Mouse (Mus musculus) C2C12 (cell line): ENCODE data around the gene Abo. TPM values are rescaled to one million over a fixed set of nuclear protein-coding genes. Genes with fewer than 3 reads are reported as not detected.

Source experiments
- H3K27me3 ChIP-seq: one replicate; pipeline ENCODE4 v1.6.1; 2011; ENCODE audit not compliant: control insufficient read depth, insufficient read depth, insufficient read length
- H3K36me3 ChIP-seq: one replicate; pipeline ENCODE4 v1.6.1; 2011; ENCODE audit not compliant: control insufficient read depth, insufficient read depth
- H3K4me3 ChIP-seq: one replicate; pipeline ENCODE4 v1.5.1; 2011; ENCODE audit warnings: mild to moderate bottlenecking, control low read depth; ENCODE audit not compliant: poor library complexity, insufficient read depth, severe bottlenecking
- H3K79me2 ChIP-seq: one replicate; pipeline ENCODE4 v1.6.1; 2011; ENCODE audit not compliant: control insufficient read depth, insufficient read depth
- H3K79me3 ChIP-seq: one replicate; pipeline ENCODE4 v1.6.1; 2011; ENCODE audit warnings: low read depth, control low read depth
- H3ac ChIP-seq: one replicate; pipeline ENCODE3; 2011; ENCODE audit warnings: low read depth; ENCODE audit not compliant: control insufficient read depth, insufficient read length
- CEBPB ChIP-seq: IDR thresholded peaks from one replicate; pipeline ENCODE4 v1.6.1; 2011; ENCODE audit warnings: low read depth, mild to moderate bottlenecking, control low read depth, moderate library complexity
- CTCF ChIP-seq: IDR thresholded peaks from one replicate; pipeline ENCODE4 v1.5.1; 2011; ENCODE audit not compliant: control insufficient read depth, insufficient read depth, insufficient read length
- FOSL1 ChIP-seq: IDR thresholded peaks from one replicate; pipeline ENCODE4 v1.8.0; 2011; ENCODE audit warnings: mild to moderate bottlenecking, low read length; ENCODE audit not compliant: poor library complexity, insufficient read depth, severe bottlenecking
- MAX ChIP-seq: IDR thresholded peaks from one replicate; pipeline ENCODE4 v1.6.1; 2011; ENCODE audit warnings: mild to moderate bottlenecking, control low read depth
- MYOD1 ChIP-seq: IDR thresholded peaks from one replicate; pipeline ENCODE4 v1.6.1; 2011; ENCODE audit warnings: low read depth; ENCODE audit not compliant: control insufficient read depth, insufficient read length
- MYOG ChIP-seq: IDR thresholded peaks from one replicate; pipeline ENCODE4 v1.6.1; 2011; ENCODE audit not compliant: control insufficient read depth, insufficient read length; ENCODE audit errors: extremely low read depth
- USF1 ChIP-seq: IDR thresholded peaks from one replicate; pipeline ENCODE4 v1.6.1; 2011; ENCODE audit warnings: low read depth, mild to moderate bottlenecking, control low read depth, moderate library complexity
- long read RNA-seq, 2 experiments: library from polyadenylated mRNA; unstranded; transcript quantifications; one replicate each; pipeline ENCODE4 v2.0.0; 2019 to 2020
- polyA plus RNA-seq: library from polyadenylated mRNA; unstranded; fragments of >200 nt; fragmentation: generic; extraction: Trizol; gene quantifications from one replicate; pipeline ENCODE4 v1.2.1, GENCODE M21; 2012; ENCODE audit warnings: missing spikeins

The Abo gene
- polyA plus RNA-seq: not detected
- long read RNA-seq, experiment 1: 0 reads
- long read RNA-seq, experiment 2: 0 reads

- Histone ChIP-seq H3K79me3 (no peaks in the 10 kb centered on the region), H3K27me3 (peaks cover 25% of the 10 kb centered on the region)
- TF ChIP-seq MYOG (no peak), USF1 (no peak), CEBPB (no peak)
Measured at GRCm38 (mm10) chr2:26864879-26865278, at the start of gene Abo. Abo (minus strand) TSS chr2:26864979.

GRCm38 (mm10) chr2:26914148-26914941, 49.6 kb upstream of the Abo start:
- Histone ChIP-seq H3K36me3 (peaks cover 70% of the 10 kb centered on the region), H3K4me3 (no peak overlapping the region), H3K27me3 (no peaks in the 10 kb centered on the region), H3ac (no peak overlapping the region), H3K79me3 (peaks cover 73% of the 10 kb centered on the region), H3K79me2 (peaks cover 100% of the 10 kb centered on the region)
- TF ChIP-seq CTCF (no peak), FOSL1 (no peak), MAX (peak; percentile 68), MYOD1 (no peak), USF1 (peak; percentile 44)

More at GRCm38 (mm10) chr2:26864879-26865278, at the start of gene Abo:
- no peak within 1 kb of the TSS for H3ac ChIP-seq
- H3K4me3 ChIP-seq: no peak within 1 kb of the TSS
- no peaks in the 10 kb centered on the region for H3K79me2 ChIP-seq
- no peaks in the 10 kb centered on the region for H3K36me3 ChIP-seq

- Histone ChIP-seq H3ac (peak overlapping the region; percentile 22), H3K36me3 (peaks cover 65% of the 10 kb centered on the region), H3K79me3 (peaks cover 75% of the 10 kb centered on the region), H3K4me3 (no peak overlapping the region), H3K79me2 (peaks cover 100% of the 10 kb centered on the region), H3K27me3 (no peaks in the 10 kb centered on the region)
- TF ChIP-seq USF1 (no peak), MAX (no peak), MYOD1 (no peak), CEBPB (no peak), MYOG (no peak), FOSL1 (no peak), CTCF (no peak)
Measured at GRCm38 (mm10) chr2:26913416-26914147, 48.8 kb upstream of the Abo start.

- Histone ChIP-seq H3K36me3 (peaks cover 65% of the 10 kb centered on the region), H3K27me3 (no peaks in the 10 kb centered on the region), H3K79me2 (peaks cover 100% of the 10 kb centered on the region), H3K4me3 (peak overlapping the region; percentile 78), H3ac (peak overlapping the region; percentile 93), H3K79me3 (peaks cover 74% of the 10 kb centered on the region)
- TF ChIP-seq MAX: no peak
- TF ChIP-seq FOSL1: no peak
- TF ChIP-seq MYOD1: no peak
- TF ChIP-seq MYOG: no peak
- no peak for TF ChIP-seq CEBPB
- TF ChIP-seq CTCF: no peak
- no peak for TF ChIP-seq USF1
Measured at GRCm38 (mm10) chr2:26912253-26912770, 47.5 kb upstream of the Abo start.

GRCm38 (mm10) chr2:26910994-26911765, 46.4 kb upstream of the Abo start:
- H3K79me2 ChIP-seq: peaks cover 100% of the 10 kb centered on the region
- H3K36me3 ChIP-seq: peaks cover 72% of the 10 kb centered on the region
- H3K27me3 ChIP-seq: no peaks in the 10 kb centered on the region
- TF ChIP-seq MAX (peak; percentile 11), USF1 (no peak)
- peaks cover 78% of the 10 kb centered on the region for H3K79me3 ChIP-seq
- peak overlapping the region; percentile 93 for H3ac ChIP-seq
- H3K4me3 ChIP-seq: peak overlapping the region; percentile 78
